Mouse (Mus musculus) B cell, adult 2 months (primary cell): ENCODE results near the gene Bahcc1.

Experiments
- DNase-seq, 2 experiments: peaks; one replicate each; pipeline ENCODE4 v3.0.0; 2022

Bahcc1 gene

GRCm38 (mm10) chr11:120232230-120233097 lies at the start of gene Bahcc1:
Bahcc1 (plus strand) TSS chr11:120232947.
- DNase-seq, result peak; percentile 84 to 85

- no peak for DNase-seq
Observed at GRCm38 (mm10) chr11:120183180-120183579, 49.6 kb upstream of the Bahcc1 start.

GRCm38 (mm10) chr11:120183708-120184107 lies 49.0 kb upstream of the Bahcc1 start:
- DNase-seq, result no peak

- no peak for DNase-seq
Observed at GRCm38 (mm10) chr11:120184371-120185315, 48.1 kb upstream of the Bahcc1 start.

- no peak for DNase-seq
Observed at GRCm38 (mm10) chr11:120185316-120186141, 47.2 kb upstream of the Bahcc1 start.

GRCm38 (mm10) chr11:120186145-120186740 lies 46.5 kb upstream of the Bahcc1 start:
- no peak for DNase-seq

GRCm38 (mm10) chr11:120186821-120187235 lies 45.9 kb upstream of the Bahcc1 start:
- no peak for DNase-seq

- DNase-seq, result no peak
Observed at GRCm38 (mm10) chr11:120187236-120188101, 45.3 kb upstream of the Bahcc1 start.

- DNase-seq, result peak in 1 of 2 experiments; percentile 9
Observed at GRCm38 (mm10) chr11:120188102-120188480, 44.7 kb upstream of the Bahcc1 start.

GRCm38 (mm10) chr11:120188481-120189441 lies 44.0 kb upstream of the Bahcc1 start:
- peak; percentile 33 to 37 for DNase-seq

GRCm38 (mm10) chr11:120189459-120190312 lies 43.1 kb upstream of the Bahcc1 start:
- DNase-seq, result peak; percentile 77 to 79

GRCm38 (mm10) chr11:120190526-120191412 lies 42.0 kb upstream of the Bahcc1 start:
- no peak for DNase-seq

- DNase-seq, result no peak
Observed at GRCm38 (mm10) chr11:120198831-120199230, 33.9 kb upstream of the Bahcc1 start.

- DNase-seq, result no peak
Observed at GRCm38 (mm10) chr11:120199766-120200165, 33.0 kb upstream of the Bahcc1 start.

GRCm38 (mm10) chr11:120200621-120201020 lies 32.1 kb upstream of the Bahcc1 start:
- DNase-seq, result no peak

GRCm38 (mm10) chr11:120204200-120204599 lies 28.5 kb upstream of the Bahcc1 start:
- DNase-seq, result no peak

- DNase-seq, result no peak
Observed at GRCm38 (mm10) chr11:120206069-120206668, 26.6 kb upstream of the Bahcc1 start.
